ENCODE assay signal across 22 mouse cellular contexts in genomic region chr14:121710130-121710529, GRCm38 (mm10).
DNase-seq lines count a peak whose midpoint lies in the region; ATAC-seq and TF ChIP-seq lines count a peak whose summit lies in the region.
"Had no signal": no experiment of that assay in that cellular context is flagged by ENCODE, and none has a peak within 500 bp of the region (broad histone marks: within the 10 kb centered on the region; RNA-seq: fewer than 3 reads in every experiment).

No protein-coding gene starts in this region.

- H3K27ac ChIP-seq in lung, postnatal 0 days (ENCODE audit: low read length), result no peak overlapping the region
- 0 out of 2 replicates have a peak overlapping the region, but pooled peaks have one; percentile 15 for H3K27ac ChIP-seq in brown adipose tissue, adult 24 weeks (replicated peaks; ENCODE audit: low read depth, low read length)
- H3K27ac ChIP-seq: embryonic facial prominence, embryonic 13.5 days; forebrain, embryonic 12.5 days; heart, embryonic 15.5 days; hindbrain, embryonic 14.5 days had no signal

- H3K4me3 ChIP-seq in lung, postnatal 0 days (ENCODE audit: low read depth, low read length), result no peak overlapping the region
- no peak overlapping the region for H3K4me3 ChIP-seq in brown adipose tissue, adult 24 weeks (ENCODE audit: insufficient read depth, low read depth, low read length)
- H3K4me3 ChIP-seq: embryonic facial prominence, embryonic 13.5 days; forebrain, embryonic 12.5 days; heart, embryonic 15.5 days had no signal

- WGBS in lung, postnatal 0 days, result 57% methylated on average over 3 of the region's 3 CpGs

- no peaks in the 10 kb centered on the region for H3K27me3 ChIP-seq in lung, postnatal 0 days (replicated peaks; ENCODE audit: insufficient read depth, low read length)
- H3K27me3 ChIP-seq: embryonic facial prominence, embryonic 13.5 days; heart, embryonic 15.5 days had no signal

- H3K9me3 ChIP-seq in lung, postnatal 0 days (ENCODE audit: low read length), result no peaks in the 10 kb centered on the region
- H3K9me3 ChIP-seq: embryonic facial prominence, embryonic 13.5 days; forebrain, embryonic 12.5 days; heart, embryonic 15.5 days had no signal

- H3K36me3 ChIP-seq in lung, postnatal 0 days (ENCODE audit: insufficient read depth, low read length), result no peaks in the 10 kb centered on the region
- H3K36me3 ChIP-seq: embryonic facial prominence, embryonic 13.5 days; forebrain, embryonic 12.5 days; heart, embryonic 15.5 days had no signal

- no peak for TF ChIP-seq CTCF in lung, postnatal 0 days (IDR thresholded peaks at IDR 0.05)

- no peak overlapping the region for H3K9ac ChIP-seq in lung, postnatal 0 days (replicated peaks; ENCODE audit: low read depth)
- H3K9ac ChIP-seq: embryonic facial prominence, embryonic 13.5 days; forebrain, embryonic 12.5 days; heart, embryonic 15.5 days; hindbrain, embryonic 14.5 days had no signal

- no peak for TF ChIP-seq EP300 in lung, postnatal 0 days (IDR thresholded peaks at IDR 0.05)

- H3K4me2 ChIP-seq in lung, postnatal 0 days (replicated peaks; ENCODE audit: low read depth, low read length), result no peak overlapping the region
- H3K4me2 ChIP-seq: embryonic facial prominence, embryonic 13.5 days; forebrain, embryonic 12.5 days; heart, embryonic 11.5 days; heart, embryonic 15.5 days; hindbrain, embryonic 14.5 days had no signal

- peak; percentile 30 for DNase-seq in lung, postnatal 0 days (ENCODE audit: low spot score)
- no peak for DNase-seq in lung, postnatal 10 days
- peak; percentile 18 for DNase-seq in CD4-positive, CD25-positive, alpha-beta regulatory T cell, adult 2 months (ENCODE audit: low read depth, low spot score)
- no peak for DNase-seq in thymus, postnatal 25 days
- DNase-seq in adipocyte (ENCODE audit: low spot score), result no peak
- no peak for DNase-seq in kidney, postnatal 36 days
- DNase-seq: adrenal gland, adult 2 months; adrenal gland, postnatal 36 days; cerebellum, adult 11 months; cerebellum, adult 9-10 months; cerebellum, postnatal 36 days; gastrocnemius, postnatal 10 days; heart, adult 18-20 months; heart, postnatal 14 days; kidney, adult 11 months had no signal

- ATAC-seq in lung, postnatal 0 days, result no peak
- ATAC-seq: forebrain, embryonic 16.5 days had no signal

- H3K4me1 ChIP-seq in lung, postnatal 0 days (ENCODE audit: insufficient read depth, low read depth, low read length), result peaks cover 2% of the 10 kb centered on the region; the same call in 1 of the 2 replicates
- peaks cover 58% of the 10 kb centered on the region for H3K4me1 ChIP-seq in brown adipose tissue, adult 24 weeks (ENCODE audit: control insufficient read depth, insufficient read depth, insufficient read length, low read length)

Comparison
In these comparisons a context has a peak if more than half of its experiments do, and no peak if none do; other contexts are left out.
1. DNase-seq: peak in lung, postnatal 0 days (single experiment) and CD4-positive, CD25-positive, alpha-beta regulatory T cell, adult 2 months (single experiment); none in lung, postnatal 10 days (single experiment), thymus, postnatal 25 days (single experiment), adipocyte (single experiment) and kidney, postnatal 36 days (0 of 2).